Mouse (Mus musculus): ENCODE data around the gene Als2.
A peak's percentile ranks its signal among the peaks of the same experiment; 100 is the strongest.

Als2 gene

GRCm38 (mm10) chr1:59166232-59166905, 70.7 kb downstream of the Als2 start:
- DNase-seq (ENCODE audit: low spot score in 2 of 2): no peak

GRCm38 (mm10) chr1:59163918-59164317, 73.1 kb downstream of the Als2 start:
- DNase-seq (ENCODE audit: low spot score in 2 of 2): no peak

GRCm38 (mm10) chr1:59163030-59163461, 74.0 kb downstream of the Als2 start, which contains the start of gene Mpp4:
Gene Mpp4 (minus strand): TSS chr1:59163389.
- DNase-seq (ENCODE audit: low spot score in 2 of 2): no peak

- DNase-seq (ENCODE audit: low spot score in 2 of 2): no peak
Observed at GRCm38 (mm10) chr1:59162309-59163024, 74.6 kb downstream of the Als2 start.

GRCm38 (mm10) chr1:59161396-59161795, 75.6 kb downstream of the Als2 start:
- no peak for DNase-seq (ENCODE audit: low spot score in 2 of 2)

GRCm38 (mm10) chr1:59160871-59161270, 76.2 kb downstream of the Als2 start:
- no peak for DNase-seq (ENCODE audit: low spot score in 2 of 2)

- no peak for DNase-seq (ENCODE audit: low spot score in 2 of 2)
Observed at GRCm38 (mm10) chr1:59159136-59159535, 77.9 kb downstream of the Als2 start.

- DNase-seq (ENCODE audit: low spot score in 2 of 2): no peak
Observed at GRCm38 (mm10) chr1:59158498-59158897, 78.5 kb downstream of the Als2 start.

- DNase-seq (ENCODE audit: low spot score in 2 of 2): no peak
Observed at GRCm38 (mm10) chr1:59157846-59158245, 79.2 kb downstream of the Als2 start.

- no peak for DNase-seq (ENCODE audit: low spot score in 2 of 2)
Observed at GRCm38 (mm10) chr1:59152346-59152745, 84.7 kb downstream of the Als2 start.

- no peak for DNase-seq (ENCODE audit: low spot score in 2 of 2)
Observed at GRCm38 (mm10) chr1:59150542-59150941, 86.5 kb downstream of the Als2 start.

GRCm38 (mm10) chr1:59144543-59144942, 92.5 kb downstream of the Als2 start:
- DNase-seq (ENCODE audit: low spot score in 2 of 2): no peak

- DNase-seq (ENCODE audit: low spot score in 2 of 2): peak in 1 of 2 experiments; percentile 53
Observed at GRCm38 (mm10) chr1:59142809-59143208, 94.2 kb downstream of the Als2 start.

GRCm38 (mm10) chr1:59134419-59134818, 102.6 kb downstream of the Als2 start:
- no peak for DNase-seq (ENCODE audit: low spot score in 2 of 2)

- DNase-seq (ENCODE audit: low spot score in 2 of 2): no peak
Observed at GRCm38 (mm10) chr1:59128879-59129278, 108.2 kb downstream of the Als2 start.

GRCm38 (mm10) chr1:59125558-59125957, 111.5 kb downstream of the Als2 start:
- no peak for DNase-seq (ENCODE audit: low spot score in 2 of 2)

GRCm38 (mm10) chr1:59119720-59120457, 117.1 kb downstream of the Als2 start, which contains the start of gene Tmem237:
Gene Tmem237 (minus strand): TSS chr1:59120408.
- peak; percentile 80 to 90 for DNase-seq (ENCODE audit: low spot score in 2 of 2)

Measured in cerebellum, postnatal 4 days (tissue).